Mouse (Mus musculus): ENCODE data around the gene Dner.

- TF ChIP-seq ZNF384 (IDR thresholded peaks at IDR 0.05; ENCODE audit: low read depth, low read length) (no peak), CHD2 (IDR thresholded peaks at IDR 0.05; ENCODE audit: low read depth, low read length) (no peak), ZC3H11A (IDR thresholded peaks at IDR 0.05; ENCODE audit: borderline replicate concordance, low read depth, low read length) (no peak), MAFK (IDR thresholded peaks at IDR 0.05; ENCODE audit: insufficient read depth, low read depth, low read length) (no peak)
These were observed 338.8 kb downstream of the Dner start for GRCm38 (mm10) chr1:84357216-84357615.

Data from ES-E14 (cell line).